Mouse (Mus musculus) cerebellum, postnatal 14 days (tissue): Measurements from ENCODE around the gene Spink4.

Experiments
- DNase-seq, 2 experiments: peaks; one replicate each; pipeline ENCODE4 v3.0.0; 2021; ENCODE audit warnings: mixed read lengths in 2 of 2

Gene Spink4

DNA sequence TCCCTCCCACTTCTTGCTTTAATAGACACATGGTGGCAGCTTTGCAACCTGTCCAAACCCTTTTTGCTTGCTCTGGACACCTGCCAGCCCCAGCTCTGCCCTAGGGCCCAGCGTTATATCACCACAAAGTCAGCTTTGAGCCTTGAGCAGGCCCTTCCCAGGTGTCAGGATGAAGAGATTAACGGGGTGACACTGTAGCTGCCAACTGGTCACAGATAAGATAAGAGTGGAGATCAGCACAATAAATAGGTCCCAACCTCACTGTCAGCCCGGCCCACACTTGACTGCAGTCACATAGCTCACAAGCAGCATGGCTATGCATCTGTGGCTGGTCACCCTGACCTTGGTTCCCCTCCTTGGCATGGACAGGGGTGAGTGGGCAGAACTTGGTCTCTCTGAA is at the start of gene Spink4:
Gene Spink4 (plus strand): TSS at position 268 of the 400 bp plus-strand sequence.
- peak; percentile 31 to 44 for DNase-seq

GRCm38 (mm10) chr4:40870206-40870605 is 49.6 kb upstream of the Spink4 start:
- no peak for DNase-seq

- no peak for DNase-seq
Observed at GRCm38 (mm10) chr4:40872129-40872528, 47.7 kb upstream of the Spink4 start.

DNA sequence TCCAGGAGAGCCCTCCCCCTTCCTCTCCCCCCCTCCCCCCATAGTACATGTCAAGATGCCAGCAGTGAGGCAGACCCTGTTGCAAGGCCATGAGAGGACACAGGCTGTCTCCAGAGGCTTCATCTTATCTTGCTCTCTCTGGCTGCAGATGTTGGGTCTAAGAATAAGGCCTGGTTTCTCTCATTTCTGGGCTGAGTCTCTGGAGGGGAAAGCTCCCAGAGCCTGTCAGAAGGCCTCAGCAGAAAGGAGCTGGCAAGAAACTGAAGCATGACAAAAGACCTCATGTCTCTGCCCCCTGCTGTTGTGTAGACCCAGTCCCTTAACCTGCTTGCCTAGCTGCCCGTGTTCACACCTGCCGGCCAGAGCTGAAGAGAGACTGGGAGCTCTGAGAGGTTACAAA is 46.5 kb upstream of the Spink4 start:
- DNase-seq: peak in 1 of 2 experiments; percentile 21

GRCm38 (mm10) chr4:40874151-40874600 is 45.7 kb upstream of the Spink4 start:
- DNase-seq: peak; percentile 72 to 73

- DNase-seq: no peak
Observed at GRCm38 (mm10) chr4:40874794-40875552, 44.9 kb upstream of the Spink4 start.

GRCm38 (mm10) chr4:40875842-40876241 is 44.0 kb upstream of the Spink4 start:
- peak; percentile 12 to 26 for DNase-seq

DNA sequence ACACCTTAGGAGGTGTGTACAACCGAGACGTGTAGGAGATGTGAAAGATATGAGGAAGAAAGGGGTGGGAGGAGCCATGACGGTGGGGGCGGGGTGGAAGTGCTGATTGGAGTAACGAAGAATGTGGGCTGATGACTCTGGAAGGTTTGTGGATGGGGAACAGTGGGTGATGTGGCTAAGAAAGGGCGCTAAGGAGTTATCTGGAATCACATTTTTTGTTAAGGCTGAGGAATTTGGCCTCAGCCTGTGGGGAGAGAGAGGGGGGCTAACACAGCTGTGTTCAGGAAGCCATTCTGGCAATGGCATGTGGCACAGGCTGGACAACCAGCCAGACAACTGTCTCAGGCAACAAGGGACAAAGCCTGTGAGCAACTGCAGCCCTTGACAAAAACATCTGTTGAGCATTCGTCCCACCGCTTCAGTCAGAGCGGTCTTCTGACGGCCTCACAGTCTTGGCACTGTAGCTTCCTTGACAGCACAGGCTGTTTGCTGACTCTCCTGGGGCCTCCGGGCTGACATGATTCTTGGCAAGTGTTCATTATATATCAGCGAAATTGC is 43.0 kb upstream of the Spink4 start:
- DNase-seq: peak; percentile 33 to 50

GRCm38 (mm10) chr4:40877528-40877927 is 42.3 kb upstream of the Spink4 start:
- no peak for DNase-seq

DNA sequence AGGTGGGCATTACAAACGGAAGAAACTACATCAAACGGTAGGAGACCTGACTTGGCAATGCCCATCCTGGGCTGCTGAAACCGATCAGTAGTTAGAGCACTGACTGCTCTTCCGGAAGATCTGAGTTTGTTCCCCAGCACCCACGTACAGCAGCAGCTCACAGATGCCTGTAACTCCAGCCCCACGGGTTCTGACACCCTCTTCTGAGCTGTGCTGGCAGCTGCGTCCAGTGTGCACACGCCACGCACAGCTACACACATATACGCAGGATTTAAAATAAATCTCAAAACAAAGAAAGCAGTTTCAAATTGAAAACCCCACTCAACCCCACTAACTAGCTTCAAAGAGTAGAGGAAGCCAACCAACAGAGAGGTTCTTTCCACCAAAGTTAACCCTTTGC is 36.7 kb upstream of the Spink4 start:
- no peak for DNase-seq

DNA sequence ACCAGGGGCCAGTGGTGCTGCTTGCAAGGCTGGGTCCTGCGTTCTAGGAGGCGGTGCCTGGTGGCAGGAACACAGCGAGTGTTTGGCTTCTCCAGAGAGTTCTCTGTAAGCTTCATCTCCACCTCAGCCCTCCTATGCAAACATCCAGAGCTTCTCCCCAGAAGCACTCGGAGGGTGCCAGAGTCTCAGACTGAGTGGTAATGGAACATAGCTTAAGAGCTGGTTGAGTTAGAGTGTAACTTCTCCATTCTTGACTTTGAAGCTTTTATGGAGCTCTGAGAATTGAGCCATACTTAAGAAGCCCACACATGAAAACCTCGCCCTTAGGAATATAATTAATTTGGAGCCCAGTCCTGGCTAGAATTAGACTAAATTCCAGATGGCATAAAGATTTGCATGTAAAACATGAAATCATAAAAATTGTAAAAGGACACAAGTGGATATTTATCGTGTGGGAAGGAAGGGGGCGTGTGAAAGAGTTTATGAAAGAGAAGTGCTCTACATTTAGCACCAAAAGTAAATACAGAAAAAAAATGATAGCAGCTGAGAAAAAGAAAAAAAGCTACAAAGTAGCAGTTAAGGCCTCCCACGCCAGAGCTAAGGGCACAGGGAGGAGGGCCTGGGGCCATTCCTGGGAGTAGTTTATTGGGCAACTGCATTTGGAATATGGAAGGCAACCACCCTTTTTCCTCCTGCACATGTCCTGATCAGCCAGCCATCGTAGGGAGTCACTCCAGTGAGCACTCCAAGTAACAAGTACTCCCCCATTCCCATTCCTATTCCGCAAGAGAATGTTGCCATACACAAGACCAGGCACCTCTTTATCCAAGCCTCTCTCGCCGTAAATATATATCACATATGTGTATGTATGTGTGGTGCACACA is 35.3 kb upstream of the Spink4 start:
- DNase-seq: no peak

DNA sequence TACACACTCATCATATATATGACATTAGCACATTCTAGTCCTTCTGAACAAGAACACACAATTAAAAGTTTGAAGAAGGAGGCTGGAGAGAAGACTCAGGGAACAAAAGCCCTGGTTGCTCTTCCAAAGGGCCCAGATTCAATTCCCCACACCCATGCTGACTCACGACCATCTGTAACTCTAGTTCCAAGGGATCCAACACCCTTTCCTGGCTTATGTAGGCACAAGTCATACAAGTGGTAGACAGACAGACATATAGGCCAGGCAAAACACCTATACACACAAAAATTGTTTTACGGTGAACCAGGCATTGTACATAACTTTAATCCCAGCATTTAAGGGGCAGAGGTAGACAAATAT is 34.7 kb upstream of the Spink4 start:
- no peak for DNase-seq

DNA sequence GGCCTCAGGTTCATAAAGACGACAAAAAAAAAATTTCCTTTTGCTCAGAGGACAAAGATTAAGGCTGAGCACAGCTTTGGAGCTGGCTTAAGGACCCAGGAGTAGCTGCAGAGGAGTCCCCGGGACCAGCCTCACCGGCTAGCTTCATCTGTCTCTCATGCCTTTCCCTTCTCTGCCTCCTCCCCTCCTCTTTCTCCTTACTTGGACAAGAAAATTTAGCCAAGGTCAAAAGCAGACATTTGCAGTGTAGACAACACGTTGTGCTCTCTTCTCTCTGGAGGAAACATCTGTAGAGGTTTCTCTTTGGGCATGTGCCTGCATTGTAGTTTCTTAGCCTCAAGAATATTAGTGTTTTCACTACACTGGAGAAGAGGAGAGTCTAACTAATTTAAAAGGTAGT is 34.0 kb upstream of the Spink4 start:
- DNase-seq: no peak

- no peak for DNase-seq
Observed at GRCm38 (mm10) chr4:40888839-40889238, 31.0 kb upstream of the Spink4 start.

- DNase-seq: no peak
Observed at GRCm38 (mm10) chr4:40889252-40889651, 30.6 kb upstream of the Spink4 start.

GRCm38 (mm10) chr4:40889983-40890382 is 29.9 kb upstream of the Spink4 start:
- no peak for DNase-seq

DNA sequence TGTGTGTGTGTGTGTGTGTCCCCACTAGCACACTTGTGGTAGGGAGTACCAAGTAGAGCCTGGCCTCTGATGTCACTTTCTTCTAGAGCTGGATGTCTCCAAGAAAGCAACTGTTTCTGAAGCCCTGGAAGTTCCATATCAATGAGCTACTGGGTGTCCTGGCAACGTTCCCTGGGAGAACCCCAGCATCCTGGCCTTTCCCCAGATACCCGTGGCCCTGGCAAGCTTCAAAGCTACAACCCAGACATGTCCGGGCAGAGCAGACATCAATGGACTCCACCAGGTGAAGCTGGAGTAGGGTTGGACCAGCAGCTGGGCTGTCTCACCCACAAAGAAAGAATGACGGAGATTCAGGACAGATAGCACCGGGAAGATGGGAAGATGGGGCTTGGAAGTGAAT is 28.6 kb upstream of the Spink4 start:
- peak; percentile 48 to 51 for DNase-seq

DNA sequence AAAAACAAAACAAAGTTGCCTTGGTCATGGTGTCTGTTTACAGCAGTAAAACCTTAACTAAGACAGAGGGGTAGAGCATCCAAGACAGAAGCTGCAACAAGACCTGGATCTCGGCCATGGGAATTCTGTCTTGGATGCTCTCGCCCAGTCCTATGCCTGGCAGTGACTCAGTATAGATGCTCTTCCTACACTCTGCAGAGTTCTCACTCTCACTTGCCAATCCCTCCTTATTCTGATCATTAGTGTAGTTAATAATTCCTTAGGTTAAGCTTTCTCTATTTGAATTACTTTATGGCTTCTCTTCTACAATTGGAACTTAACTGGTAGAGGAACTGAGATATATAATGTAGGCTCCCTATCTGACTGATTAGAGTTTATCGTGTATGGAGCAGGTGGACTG is 24.7 kb upstream of the Spink4 start:
- no peak for DNase-seq

DNA sequence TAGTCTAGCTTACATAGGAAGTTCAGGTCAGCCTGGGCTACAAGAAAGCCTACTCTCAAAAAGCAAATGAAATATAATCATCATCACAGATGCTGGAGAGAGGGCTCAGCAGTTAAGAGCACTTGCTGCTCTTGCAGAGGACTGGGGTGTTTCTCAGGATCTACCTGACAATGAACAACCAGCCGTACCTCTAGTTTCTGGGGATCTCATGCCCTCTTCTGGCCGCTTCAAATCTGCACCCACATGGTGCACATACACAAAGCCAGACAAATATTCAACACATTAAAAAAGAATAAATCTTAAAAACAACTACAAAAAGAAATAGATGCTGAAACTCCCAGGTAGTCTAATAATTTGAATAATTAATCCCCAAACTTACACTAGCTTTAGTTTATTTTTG is 24.2 kb upstream of the Spink4 start:
- no peak for DNase-seq

DNA sequence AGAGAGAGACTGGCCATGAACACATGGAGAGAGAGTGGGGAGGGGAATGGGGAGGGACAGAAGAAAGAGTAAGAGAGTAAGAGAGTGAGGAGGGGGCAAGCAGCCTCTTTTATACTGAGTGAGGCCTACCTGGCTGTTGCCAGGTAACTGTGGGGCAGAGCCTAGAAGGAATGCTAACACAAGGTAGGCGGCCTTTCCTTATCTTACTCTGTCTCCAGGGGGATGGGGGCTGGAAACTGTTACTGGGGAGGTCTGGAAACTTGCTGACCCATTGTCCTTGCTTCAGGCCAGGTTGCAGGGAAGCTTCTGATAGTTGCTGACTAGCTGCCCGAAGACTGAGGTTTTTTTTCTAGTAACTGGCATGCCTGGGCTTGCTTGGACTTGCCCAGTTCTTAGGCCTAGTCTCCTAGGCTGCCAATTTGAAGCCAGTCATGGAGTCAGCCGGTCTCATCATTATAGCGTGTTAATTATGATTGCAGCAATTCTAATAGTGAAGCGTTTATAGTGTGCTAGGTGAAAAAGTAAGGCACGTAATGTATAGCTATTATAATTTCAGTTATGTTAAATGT is 21.3 kb upstream of the Spink4 start:
- no peak for DNase-seq

DNA sequence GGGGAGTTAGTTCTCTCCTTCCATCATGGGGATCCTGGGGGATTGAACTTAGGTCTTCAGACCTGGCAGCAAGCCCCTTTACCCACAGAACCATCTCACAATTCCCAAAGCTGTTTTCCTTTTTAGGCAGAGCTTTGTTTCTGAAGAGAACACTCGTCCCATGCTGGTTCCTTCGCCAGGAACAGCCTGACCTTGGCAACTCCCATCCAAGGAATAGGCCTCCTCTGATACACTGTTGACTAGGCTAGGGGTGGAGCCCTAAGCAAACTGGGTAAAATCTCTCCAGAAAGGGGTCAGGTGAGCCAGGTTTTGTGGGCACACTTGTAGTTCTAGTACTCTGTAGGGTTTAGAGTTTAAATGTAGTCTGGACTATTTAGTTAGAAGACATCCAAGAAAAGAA is 20.6 kb upstream of the Spink4 start:
- no peak for DNase-seq

DNA sequence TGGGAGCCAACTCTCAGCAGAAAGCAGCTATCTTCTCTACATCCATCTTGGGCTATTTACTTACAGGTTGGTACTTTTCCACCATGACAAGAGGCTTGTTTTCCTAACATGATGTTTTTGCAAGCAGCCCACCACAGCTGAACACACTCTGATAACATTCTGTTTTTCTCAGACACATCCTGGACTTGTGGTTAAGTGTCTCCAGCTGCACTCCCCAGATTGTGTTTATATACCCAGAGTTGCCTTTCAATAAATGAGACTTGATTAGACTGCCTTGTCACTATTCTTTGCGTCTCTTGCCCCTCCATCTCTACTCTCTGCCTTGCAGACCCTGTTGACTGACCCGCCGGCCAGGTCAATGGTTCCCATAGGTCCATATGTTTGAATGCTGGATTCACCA is 19.8 kb upstream of the Spink4 start:
- DNase-seq: no peak

DNA sequence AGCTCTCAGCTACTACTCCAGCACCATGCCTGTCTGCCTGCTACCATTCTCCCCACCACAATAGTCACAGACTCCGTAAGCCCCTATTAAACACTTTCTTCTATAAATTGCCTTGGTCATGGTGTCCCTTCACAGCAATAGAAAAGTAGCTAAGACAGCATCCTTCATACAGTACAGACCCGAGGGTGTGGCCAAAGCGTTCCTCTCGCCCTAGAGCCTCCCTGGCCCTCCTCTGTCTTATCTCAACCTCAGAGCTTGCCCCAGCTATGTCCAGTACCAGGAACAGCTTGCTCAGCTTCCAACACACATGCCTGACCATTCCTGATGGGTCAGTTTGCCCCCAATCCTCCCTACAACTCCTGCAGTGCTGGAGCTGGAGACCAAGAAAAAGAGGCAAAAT is 19.2 kb upstream of the Spink4 start:
- no peak for DNase-seq
